Mouse (Mus musculus) testis, postnatal 10 days (tissue): ENCODE measurements at regions not wholly inside any gene's neighbourhood (a gene's known extent, or its start where the extent isn't known, plus 50 kb on each side); places are given as distances from the start of the nearest gene placed in this dataset.

ENCODE experiments used
- DNase-seq: peaks from one replicate; pipeline ENCODE4 v3.0.0; 2021; ENCODE audit warnings: low spot score

DNA sequence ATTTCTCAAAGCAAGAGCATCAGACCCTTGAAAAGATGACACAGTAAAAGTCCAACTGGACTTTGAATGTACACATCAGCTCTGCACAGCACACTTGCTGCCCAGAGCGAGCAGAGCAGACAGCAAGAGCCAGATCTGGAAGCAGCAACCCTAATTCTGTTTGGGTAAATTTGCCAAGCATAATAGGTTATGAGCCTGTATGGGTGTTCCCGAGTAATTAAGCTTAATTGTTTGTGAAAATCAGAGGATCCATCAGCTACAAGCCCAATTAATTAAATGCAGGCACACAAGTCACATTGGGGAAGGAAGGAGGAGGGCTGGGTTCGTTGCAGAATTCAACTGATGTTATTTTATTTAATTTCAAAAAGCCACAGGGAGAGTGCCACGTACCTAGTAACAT, 113.9 kb upstream of the Msx2 start:
- DNase-seq = no peak

DNA sequence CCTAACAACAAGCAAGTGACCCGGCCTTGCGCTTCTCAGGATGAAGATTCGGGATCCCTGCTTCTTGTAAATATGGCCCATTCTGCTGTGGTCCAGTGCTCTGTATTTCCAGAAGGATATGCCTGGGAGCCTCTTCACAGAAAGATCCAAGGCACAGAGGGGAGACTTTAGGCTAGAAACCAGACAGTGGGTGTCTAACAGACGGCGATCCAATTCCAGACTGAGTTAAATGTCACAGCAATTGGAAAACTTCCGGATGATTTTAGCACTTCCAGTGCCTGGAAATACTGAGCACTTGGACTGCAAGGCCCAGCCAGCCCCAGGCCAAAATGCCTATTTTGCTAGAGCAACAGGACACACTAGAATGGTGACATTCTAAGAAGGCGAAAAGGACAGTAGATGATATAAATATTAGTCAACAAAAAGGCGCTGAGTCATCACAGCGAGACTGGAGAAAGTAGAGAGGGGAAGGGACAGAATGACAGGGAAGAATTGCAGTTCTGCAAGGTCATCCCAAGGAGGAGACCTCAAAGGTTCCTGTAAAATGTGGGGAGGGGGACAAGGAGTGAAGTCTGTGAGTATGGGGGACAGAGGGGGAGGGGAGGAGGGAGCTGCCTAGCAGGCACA, 111.7 kb upstream of the Msx2 start:
- no peak for DNase-seq

DNA sequence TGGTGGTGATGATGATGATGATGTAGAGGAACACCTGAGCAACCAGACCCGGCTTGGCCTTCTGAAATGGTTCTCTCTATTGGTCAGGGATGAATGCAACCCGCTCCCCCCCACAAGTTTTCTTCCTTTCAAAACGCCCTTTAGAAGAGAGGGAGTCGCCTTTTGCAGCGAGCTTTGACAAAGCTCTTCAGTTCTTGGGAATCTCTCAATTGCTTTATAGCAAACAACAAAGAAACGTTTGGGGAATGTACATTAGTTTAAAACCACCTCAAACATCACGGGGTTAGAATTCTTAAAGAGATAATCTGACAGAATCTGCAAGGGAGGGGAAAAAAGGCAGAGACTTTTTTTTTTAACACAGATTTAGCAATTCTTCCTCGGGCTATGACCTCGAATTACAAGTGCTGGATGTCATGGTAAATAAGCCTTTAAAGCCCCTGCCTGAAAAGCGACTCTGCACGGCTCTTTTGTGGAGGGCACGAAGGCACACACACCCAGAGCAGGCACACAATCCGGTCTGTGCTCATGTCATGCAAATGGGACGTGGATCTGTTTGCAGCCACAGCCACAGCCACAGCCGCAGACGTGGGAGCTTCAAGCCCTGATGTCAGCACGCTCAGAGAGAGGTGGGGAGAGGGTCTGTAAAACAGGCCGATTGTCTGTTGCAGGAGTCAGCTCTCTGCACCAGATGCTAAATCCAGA, 81.2 kb upstream of the Msx2 start:
- DNase-seq = no peak

DNA sequence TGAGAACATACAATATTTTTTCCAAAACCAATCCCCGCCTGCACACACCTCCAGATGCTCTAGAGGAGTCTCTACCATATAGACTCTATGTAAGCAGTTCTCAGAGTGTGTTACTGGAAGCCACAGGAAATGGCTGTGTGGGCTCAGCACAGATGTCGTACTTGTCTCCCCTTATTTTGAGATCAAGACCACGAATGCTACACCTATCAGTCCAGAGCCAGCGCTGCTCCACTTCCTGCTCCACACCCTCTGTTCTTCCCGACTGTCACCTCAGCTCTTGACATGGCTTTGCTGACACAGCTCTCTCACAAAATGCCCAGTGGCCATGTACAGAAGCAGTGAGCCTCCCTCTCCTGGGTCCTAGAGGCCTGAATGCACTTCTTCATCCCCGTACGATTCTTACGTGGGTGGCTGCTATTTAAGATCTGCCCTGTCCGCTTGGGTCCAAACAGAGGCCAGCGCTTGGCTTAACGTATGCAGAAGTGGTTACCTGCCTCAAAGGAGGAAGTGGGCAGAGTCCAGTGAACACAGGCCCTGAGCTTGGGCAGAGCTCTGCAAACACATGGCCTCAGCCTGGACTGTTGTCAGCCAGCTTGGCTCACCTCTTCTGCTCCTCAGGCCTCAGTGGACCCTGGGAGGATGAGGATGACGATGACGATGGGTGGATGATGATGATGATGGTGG, 80.5 kb upstream of the Msx2 start:
- no peak for DNase-seq

DNA sequence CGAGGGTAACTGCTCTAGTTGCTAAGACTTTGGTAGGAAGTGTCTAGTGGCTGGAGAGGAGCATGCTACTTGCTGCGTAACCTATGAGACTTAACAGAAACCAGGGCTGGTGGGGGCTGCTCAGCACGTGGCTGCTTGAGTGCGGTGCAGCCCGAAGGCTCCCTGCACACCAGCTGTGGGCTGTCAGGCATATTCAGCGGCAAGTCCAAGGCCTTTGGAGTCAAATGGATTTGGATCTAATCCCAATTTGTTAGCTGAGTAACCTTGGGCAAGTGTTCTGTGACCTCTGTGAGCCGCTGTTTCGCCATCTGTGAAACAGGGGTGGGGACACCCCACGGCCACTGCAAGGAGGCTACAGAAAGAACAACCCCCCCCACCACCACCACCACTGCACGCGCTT, 75.5 kb upstream of the Msx2 start:
- no peak for DNase-seq

DNA sequence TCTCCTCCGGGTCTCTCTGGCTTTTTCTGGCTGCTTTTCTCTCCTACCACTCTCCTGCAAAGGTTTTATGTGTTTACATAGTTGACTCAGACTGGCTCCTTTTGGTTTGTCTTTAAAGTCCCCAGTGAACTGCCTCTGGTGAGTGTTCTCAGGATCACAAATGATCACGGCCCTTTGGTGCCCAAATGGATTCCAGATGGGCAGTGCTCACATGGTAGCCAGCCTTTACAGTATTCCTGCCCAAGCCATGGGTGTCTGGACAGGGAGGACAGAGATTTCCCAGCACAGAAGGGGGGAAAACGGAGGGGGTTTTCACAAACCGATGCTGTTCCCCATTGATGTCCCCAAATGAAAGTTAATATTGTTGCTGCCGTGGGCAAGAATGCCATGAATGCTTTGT, 70.4 kb upstream of the Msx2 start:
- no peak for DNase-seq

DNA sequence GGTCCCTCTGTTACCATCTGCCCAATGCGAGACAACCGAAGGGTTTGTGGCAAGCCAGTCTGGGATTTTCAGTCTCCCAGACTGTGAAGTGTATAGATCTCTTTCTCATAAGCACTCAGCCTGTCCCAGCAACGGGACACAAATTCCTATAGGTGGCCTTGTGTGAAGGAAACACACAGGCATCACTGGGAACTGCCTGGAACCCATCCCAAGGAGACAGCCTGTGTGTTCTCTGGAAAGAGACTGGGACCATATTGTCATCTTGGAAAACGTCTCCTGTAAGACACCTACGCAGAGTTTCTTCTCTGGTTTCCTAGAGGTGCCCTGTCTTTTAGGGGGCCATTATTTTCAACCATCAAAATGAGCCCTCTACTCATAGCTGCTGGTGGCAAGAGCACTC, 66.9 kb upstream of the Msx2 start:
- DNase-seq = no peak

DNA sequence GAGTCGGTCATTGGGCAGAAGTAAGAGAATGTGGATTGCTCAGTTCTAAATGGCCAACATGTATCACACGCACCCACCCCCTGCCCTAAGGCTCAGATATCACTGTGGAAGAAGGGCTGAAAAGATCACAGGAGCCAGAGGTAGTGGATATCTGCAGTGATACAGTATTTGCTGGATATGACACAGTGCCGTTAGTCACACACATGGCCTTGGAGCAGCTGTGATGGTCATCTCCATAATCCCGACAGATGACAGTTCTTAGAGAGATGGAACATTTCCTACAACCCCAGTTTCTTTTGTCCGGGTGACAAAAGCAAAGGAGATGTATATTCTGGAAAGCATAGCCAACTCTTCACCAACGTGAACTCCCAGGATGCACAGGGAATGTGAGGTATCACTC, 65.1 kb upstream of the Msx2 start:
- no peak for DNase-seq

DNA sequence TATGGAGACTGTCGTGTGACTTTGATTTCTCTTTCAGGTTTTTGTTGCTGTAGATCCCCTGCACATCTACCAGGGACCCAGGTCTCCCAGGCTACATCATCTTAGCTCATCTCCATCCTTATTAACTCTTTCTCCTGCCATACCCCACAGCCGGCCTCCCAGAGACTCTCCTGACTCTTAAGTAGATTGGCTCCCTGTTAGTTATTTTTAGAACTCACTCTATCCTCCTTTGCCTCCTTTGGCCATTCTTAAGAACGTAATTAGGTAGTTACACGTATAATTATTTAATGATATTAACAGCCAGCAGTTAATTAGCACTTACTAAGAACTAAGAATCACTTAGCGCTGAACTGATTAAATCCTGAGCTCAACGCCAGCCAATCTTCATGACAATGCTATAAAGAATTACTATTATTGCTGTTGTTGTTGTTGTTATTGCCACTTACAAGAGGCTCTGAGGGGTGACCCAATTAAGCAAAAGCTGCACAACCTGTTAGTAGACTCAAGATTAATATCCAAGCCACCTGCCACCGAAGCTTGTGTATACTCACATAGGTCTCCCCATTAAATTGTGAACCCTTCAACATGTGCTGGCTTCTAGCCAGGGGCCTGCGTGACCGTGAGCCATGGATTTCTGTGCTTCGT, 63.0 kb upstream of the Msx2 start:
- DNase-seq = no peak

DNA sequence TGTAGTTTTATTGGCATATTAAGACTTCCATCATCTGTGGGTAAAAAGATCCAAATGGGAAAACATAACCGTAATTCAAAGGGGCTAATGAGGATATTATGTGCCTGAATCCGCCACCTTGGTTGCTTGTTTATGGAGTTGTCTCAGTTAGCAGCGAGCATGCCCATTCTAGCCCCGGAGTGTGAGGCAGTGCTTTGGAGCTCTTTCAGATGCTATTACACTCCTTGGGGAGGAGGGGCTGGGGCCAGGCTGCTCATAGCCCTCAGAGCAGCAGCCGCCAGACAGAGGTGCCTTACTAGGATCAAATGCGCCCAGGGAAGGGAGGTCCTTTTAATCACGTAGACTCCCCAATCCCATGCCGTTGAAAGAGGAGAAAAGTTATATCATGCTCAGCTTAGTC, 60.9 kb upstream of the Msx2 start:
- DNase-seq = no peak

DNA sequence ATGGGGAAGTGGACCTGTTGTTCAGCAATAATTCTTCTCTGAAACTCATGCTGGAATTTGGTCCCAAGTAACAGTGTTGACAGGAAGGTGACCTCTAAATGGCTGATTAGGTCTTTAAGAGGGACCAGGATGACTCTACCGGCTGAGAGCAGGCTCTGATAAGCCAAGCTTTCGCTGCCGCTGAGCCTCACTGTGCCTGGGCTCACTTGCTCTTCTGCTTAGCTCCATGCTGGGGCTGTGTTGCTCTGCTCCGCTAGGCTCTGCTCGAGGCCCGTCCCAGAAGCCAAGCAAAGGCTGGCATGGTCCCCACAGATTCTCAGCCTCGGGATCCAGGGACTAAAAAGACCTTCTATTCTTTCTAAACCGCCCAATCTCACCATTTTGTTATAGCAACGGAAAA, 54.0 kb upstream of the Msx2 start:
- DNase-seq = no peak

DNA sequence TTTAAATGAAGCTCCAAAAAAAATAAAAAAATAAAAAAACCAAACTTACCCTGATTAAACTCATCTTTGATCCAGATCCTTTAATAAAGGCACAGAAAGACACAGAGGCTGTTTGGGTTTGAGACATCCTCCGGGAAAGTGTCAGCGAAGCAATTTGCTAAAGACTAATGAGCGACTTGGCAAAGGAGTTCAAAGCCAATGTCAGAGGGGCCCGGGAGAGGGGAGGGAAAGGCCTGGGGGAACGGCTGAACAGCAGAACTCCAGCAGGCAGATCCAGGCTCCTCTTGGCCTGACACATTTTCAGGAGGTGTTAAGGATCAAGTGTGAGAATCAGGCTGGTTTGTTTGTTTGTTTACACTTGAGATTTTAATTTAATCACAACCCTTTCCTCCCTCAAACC, 49.9 kb upstream of the Msx2 start:
- no peak for DNase-seq
